Mouse (Mus musculus): Measurements from ENCODE around the gene Ssu72.
"Not testable (repeated sequence)": the region's sequence is repeated elsewhere in the genome, so short reads cannot be mapped to it uniquely, and the experiment has no call there.

Ssu72 gene

GRCm38 (mm10) chr4:155703425-155703929 lies 1.1 kb upstream of the Ssu72 start:
- no peak for DNase-seq (ENCODE audit: low spot score)

- DNase-seq (ENCODE audit: low spot score), result no peak
These were observed 961 bp downstream of the Ssu72 start for GRCm38 (mm10) chr4:155705592-155705929.

- DNase-seq (ENCODE audit: low spot score), result no peak
These were observed 4.0 kb downstream of the Ssu72 start for GRCm38 (mm10) chr4:155708582-155708981.

- no peak for DNase-seq (ENCODE audit: low spot score)
These were observed 4.4 kb downstream of the Ssu72 start for GRCm38 (mm10) chr4:155708988-155709387.

- no peak for DNase-seq (ENCODE audit: low spot score)
These were observed 6.1 kb downstream of the Ssu72 start for GRCm38 (mm10) chr4:155710521-155711252.

GRCm38 (mm10) chr4:155721668-155722083 lies 17.1 kb downstream of the Ssu72 start:
- DNase-seq (ENCODE audit: low spot score), result no peak

GRCm38 (mm10) chr4:155727993-155728392 lies 23.4 kb downstream of the Ssu72 start:
- no peak for DNase-seq (ENCODE audit: low spot score)

GRCm38 (mm10) chr4:155733267-155733666 lies 28.7 kb downstream of the Ssu72 start:
- no peak for DNase-seq (ENCODE audit: low spot score)

- DNase-seq (ENCODE audit: low spot score), result peak; percentile 94
These were observed 29.8 kb downstream of the Ssu72 start, which contains the start of gene Tmem240 for GRCm38 (mm10) chr4:155734350-155734941. Tmem240 (plus strand) TSS chr4:155734800.

- no peak for DNase-seq (ENCODE audit: low spot score)
These were observed 30.5 kb downstream of the Ssu72 start for GRCm38 (mm10) chr4:155734951-155735702.

- no peak for DNase-seq (ENCODE audit: low spot score)
These were observed 31.2 kb downstream of the Ssu72 start for GRCm38 (mm10) chr4:155735788-155736187.

- DNase-seq (ENCODE audit: low spot score), result no peak
These were observed 31.8 kb downstream of the Ssu72 start for GRCm38 (mm10) chr4:155736421-155736820.

- DNase-seq (ENCODE audit: low spot score), result no peak
These were observed 33.7 kb downstream of the Ssu72 start for GRCm38 (mm10) chr4:155738262-155738661.

- DNase-seq (ENCODE audit: low spot score), result no peak
These were observed 34.6 kb downstream of the Ssu72 start for GRCm38 (mm10) chr4:155739152-155739551.

- DNase-seq (ENCODE audit: low spot score), result no peak
These were observed 35.4 kb downstream of the Ssu72 start for GRCm38 (mm10) chr4:155739741-155740636.

GRCm38 (mm10) chr4:155740681-155741080 lies 36.1 kb downstream of the Ssu72 start:
- not testable (repeated sequence) for DNase-seq (ENCODE audit: low spot score)

GRCm38 (mm10) chr4:155742684-155743083 lies 38.1 kb downstream of the Ssu72 start:
- no peak for DNase-seq (ENCODE audit: low spot score)

GRCm38 (mm10) chr4:155744474-155744873 lies 39.9 kb downstream of the Ssu72 start:
- DNase-seq (ENCODE audit: low spot score), result no peak

- no peak for DNase-seq (ENCODE audit: low spot score)
These were observed 40.5 kb downstream of the Ssu72 start for GRCm38 (mm10) chr4:155745136-155745535.

- no peak for DNase-seq (ENCODE audit: low spot score)
These were observed 41.5 kb downstream of the Ssu72 start for GRCm38 (mm10) chr4:155746036-155746548.

Data from yolk sac, embryonic 10.5 days (tissue).